Mouse (Mus musculus) ZHBTc4 (cell line): ENCODE measurements around the gene Tigd3.
A peak's percentile ranks its signal among the peaks of the same experiment; 100 is the strongest.

Experiments used
- DNase-seq: peaks from one replicate; pipeline ENCODE4 v3.0.0-alpha.2; 2011; ENCODE audit warnings: low read depth, low spot score

The Tigd3 gene

DNA sequence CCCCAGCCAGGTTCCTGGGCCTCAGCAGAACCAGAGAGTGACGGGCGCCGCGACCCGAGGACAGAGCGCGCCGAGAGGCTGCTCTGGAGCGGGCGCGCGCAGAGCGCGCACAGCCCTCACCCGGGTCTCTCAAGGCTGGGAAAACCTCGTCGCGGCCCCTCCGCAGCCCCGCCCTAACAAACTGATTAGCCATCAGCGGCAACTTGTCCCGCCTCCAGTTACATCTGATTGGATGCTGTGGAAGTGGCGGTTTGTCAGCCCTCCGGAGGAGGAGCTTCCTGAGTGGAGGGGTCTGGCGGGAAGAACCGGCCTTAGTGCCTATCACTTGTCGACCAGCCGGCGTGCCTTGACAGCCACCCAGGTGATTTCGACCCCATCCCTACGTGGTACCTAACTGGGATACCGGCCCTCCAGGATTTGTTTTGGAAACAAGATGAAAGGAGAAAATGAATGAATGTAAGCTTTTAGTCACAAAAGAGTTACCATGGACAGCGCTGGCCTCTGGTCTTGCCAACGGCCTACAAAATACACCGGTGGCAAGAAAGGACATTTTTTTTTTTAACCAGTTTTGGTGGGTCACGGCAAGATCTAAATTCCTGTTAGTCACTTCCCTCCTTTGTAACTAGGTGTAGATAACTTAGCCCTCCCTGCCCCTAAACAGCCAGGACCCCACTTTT lies at the start of gene Tigd3:
Gene Tigd3, minus strand, starts transcription at position 148 of the 677 bp plus-strand sequence.
- DNase-seq, result peak; percentile 98

DNA sequence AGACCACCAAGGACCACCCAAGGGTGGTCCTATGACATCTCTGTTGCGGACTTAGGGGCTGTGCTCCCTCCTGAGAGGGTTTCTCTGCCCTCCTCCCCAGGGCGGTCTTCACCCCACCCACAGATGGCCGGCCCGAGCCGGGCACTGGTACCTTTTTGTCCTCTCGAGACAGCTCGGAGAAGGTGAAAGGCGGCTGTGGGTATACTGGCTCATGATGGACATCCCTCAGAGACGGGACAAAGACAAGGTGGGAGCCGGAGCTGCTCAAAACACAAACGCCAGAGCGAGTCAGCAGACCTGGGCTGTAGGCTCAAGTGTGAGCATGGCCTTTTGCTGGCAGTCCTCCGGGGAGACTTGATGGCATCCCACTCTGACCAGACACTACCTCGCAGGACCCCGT lies 49.5 kb upstream of the Tigd3 start:
- no peak for DNase-seq

DNA sequence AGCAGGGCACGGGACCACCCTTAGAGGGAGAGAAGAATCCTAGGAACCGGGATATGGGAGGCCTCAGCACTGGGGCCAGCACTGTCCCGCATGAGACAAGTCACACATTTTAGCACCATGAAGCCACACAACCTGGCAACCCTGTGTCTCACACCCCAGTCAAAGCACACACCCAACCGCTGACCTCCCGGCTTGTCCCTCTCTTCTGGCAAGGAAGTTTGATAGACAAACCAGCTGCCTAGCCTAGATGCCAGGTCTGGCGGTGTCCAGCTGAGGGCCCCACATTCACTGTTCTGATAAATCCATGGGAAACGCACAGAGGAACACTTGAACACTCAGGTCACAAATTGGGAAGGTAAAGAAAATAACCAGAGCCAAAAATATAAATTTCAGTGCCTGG lies 48.6 kb upstream of the Tigd3 start:
- DNase-seq, result no peak

GRCm38 (mm10) chr19:5940656-5941055 lies 46.7 kb upstream of the Tigd3 start:
- DNase-seq, result no peak

DNA sequence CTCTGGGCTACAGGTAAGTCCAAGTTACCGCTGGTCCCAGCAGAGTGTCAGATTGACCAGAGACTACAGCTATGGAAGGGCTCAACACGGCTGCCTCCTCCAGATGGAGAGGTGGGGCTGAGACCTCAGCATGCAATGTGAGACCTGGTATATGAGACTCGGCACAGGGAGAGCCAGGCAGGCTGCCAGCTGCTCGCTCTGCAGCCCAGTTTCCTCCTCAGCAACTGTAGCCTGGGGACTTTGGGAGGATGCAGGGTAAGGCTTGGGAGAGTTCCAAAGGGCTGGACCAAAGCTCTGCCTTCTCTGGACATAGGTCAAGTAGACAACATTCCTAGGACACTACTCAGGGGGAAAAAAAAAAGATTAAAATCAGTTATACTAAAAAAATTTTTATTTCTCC lies 46.2 kb upstream of the Tigd3 start:
- no peak for DNase-seq

DNA sequence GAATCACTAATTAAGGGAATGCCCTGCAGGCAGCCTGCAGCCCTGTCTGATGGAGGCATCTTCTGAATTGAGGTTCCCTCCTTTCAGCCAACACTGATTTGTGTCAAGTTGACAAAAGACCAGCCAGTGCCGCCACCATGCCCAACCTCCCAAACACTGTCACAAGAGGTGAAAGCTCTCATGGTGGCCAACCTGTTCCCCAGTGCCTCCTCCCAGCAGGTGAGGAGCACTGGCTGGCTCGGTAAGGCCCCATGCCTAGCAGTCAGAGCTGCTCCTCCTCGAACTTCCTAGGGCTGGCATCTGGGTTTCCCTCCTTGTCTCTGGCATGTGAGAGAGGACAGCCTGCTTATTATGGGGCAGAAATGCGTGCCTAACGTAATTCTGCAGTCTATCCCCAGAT lies 45.8 kb upstream of the Tigd3 start:
- no peak for DNase-seq

DNA sequence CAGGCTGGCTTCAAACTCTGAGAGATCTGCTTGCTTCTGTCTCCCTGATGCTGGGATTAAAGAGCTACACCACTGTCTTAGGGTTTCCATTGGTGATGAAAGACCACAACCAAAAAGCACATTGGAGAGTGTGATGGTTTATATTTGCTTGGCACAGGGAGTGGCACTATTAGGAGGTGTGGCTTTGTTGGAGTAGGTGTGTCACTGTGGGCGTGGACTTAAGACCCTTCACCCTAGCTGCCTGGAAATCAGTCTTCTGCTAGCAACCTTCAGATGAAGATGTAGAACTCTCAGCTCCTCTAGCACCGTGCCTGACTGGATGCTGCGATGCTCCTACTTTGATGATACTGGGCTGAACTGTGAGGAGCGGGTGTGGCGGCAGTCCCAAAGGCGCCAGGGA lies 44.6 kb upstream of the Tigd3 start:
- no peak for DNase-seq

- DNase-seq, result no peak
Observed at GRCm38 (mm10) chr19:5937836-5938406, 44.0 kb upstream of the Tigd3 start.

DNA sequence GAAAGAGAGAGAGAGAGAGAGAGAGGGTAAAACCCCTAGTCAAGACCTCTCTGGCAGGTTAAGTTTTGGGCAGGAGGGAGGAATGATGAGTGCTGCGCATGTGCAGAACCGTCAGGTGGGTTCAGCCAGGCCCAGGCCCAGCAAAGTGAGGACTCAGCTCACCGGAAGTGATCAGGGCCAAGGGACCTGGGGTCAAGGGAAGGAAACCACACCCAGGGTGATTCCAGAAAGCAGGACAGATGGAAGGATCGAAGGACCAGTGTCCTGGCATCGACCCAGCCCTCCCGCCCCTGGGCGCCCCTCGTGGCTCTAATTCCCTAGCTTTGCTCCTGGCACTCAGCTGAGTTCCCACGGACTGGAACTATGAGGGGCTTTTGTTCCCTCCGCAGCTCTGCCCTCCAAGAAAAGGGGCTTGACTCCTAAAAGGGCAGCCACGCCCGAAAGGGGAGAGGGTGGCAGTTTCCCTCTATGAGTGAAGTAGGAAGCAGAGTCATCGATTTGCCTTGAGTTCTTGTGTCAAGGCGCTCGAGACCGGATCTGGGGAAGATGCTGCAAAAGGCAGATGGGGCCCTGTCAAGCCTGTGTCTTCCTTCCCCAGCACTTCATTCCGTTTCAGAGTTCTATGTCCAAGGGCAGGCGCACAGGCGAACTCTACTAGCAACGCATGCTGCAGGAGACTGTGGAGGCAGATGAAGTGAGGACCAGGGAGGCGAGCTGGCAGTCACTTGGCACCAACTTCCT lies 43.3 kb upstream of the Tigd3 start:
- DNase-seq, result no peak

DNA sequence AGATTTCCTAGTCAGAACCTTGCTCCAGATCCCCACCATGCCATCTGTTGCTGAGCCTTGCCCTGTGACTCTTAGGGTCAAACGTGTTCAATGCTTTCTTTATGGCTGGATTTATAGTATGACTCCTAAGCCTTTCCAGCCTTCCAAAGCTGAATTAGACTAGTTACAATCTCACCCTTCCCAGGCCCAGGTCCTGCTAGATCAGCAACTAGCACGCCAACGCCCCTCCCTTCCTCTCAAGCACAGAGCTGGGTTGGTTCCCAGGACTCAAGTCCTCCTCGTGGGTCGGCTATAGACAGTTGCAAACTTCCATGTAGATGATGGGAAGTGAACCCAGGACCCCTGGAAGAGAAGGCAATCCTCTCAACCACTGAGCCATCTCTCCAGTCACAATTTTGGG lies 41.7 kb upstream of the Tigd3 start:
- DNase-seq, result no peak

- no peak for DNase-seq
Observed at GRCm38 (mm10) chr19:5935266-5935665, 41.3 kb upstream of the Tigd3 start.

GRCm38 (mm10) chr19:5929634-5930596 lies 36.0 kb upstream of the Tigd3 start:
- DNase-seq, result no peak

GRCm38 (mm10) chr19:5928546-5928945 lies 34.6 kb upstream of the Tigd3 start:
- DNase-seq, result no peak

- DNase-seq, result no peak
Observed at GRCm38 (mm10) chr19:5928104-5928503, 34.2 kb upstream of the Tigd3 start.

- DNase-seq, result no peak
Observed at GRCm38 (mm10) chr19:5927532-5927931, 33.6 kb upstream of the Tigd3 start.

- DNase-seq, result no peak
Observed at GRCm38 (mm10) chr19:5927026-5927425, 33.1 kb upstream of the Tigd3 start.

DNA sequence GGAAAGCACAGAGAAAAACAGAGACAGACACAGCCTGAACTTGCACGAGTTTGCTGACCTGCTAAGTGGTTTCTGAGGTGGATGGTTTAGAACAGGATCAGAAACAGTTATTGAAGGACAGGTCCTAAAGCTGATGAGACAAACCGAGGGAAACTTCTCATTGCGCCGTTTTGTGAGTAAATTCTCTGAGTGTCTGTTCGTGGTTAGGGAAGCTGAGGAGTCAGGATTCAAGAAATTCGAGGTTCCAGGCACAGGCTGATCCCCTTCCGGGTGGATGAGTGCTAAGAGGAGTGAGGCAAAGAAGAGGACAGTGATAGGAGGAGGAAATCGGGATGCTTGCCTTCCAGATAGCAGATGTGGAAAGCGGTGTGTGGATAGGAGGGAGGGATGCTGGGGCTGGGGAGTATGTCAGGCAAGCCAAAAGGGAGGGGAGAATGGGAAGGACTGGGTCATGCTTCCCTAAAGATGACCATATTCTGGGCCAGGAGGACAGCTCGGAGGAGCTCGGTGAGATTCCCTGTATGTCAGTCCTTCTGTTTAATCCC lies 31.4 kb upstream of the Tigd3 start:
- DNase-seq, result no peak

DNA sequence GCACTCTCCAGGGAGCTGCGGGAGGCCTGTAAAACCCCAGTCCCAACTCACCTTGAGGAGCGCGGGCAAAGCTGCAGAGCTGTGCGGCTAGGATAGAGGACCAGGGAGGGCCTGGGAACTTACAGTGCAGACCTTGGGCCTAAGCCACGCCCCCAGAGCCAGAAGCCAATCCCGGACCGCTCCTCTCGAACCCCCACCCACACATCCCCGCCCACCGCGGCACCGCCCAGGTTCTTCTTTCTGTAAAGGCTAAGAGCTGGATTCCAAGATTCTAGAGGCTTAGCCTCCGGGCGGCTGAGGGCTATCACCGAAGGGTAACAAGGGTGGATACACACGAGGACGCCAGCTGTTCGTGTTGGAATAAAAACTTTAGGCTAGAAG lies 30.8 kb upstream of the Tigd3 start, which contains the start of gene Cdc42ep2:
Gene Cdc42ep2, minus strand, starts transcription at position 104 of the 381 bp plus-strand sequence.
- DNase-seq, result peak; percentile 98

DNA sequence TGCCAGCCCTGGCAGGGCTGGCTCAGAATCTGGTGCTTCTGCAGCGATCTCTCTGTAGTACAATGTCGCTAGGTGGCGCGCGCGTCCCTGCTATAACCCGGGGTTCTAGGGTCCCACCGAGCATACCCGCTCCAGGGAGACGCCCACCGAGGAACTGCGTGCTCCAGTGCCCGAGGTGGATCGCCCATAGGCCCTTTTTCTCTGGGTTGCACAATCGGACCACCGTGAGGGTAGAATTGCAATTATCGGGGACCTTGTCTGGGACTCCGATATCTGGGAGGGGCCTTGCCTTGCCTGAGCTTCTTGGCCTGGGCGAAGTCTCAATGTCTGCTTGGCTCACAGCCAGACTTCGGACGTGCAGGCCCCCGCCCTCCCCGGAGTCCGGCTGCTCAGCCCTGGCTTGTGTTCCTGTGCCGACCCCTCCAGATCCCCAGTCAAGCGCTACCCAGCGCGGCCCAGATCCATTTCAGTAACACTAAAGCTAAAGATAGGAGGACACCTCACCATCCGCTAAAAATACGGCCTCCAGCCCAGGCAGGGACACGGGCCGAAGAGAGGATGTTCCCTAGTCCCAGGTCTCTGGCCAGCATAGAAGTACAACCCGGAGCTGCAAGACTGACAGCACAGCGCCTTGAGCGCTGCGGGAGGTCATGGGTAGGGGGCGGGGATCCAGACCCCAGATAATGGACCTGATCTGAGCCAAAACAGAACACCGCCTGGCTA lies 30.2 kb upstream of the Tigd3 start:
- peak; percentile 92 for DNase-seq

DNA sequence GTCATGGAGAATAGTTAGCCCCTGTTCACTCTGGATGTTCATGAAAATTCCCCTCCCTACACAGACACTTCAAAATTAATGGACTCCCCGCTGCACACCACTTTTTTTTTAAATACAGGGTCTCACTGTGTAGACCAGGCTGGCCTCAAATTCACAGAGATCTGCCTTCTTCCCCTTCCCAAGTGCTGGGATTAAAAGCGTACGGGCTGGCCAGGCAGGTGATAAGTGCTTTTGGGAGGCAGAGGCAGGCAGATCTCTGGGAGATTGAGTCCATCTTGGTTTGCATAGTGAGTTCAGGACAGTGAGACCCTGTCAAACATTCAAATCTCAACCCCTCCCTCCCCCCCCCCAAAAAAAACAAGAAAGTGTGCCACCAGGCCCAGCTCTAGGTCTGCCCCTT lies 29.0 kb upstream of the Tigd3 start:
- no peak for DNase-seq
